Mouse (Mus musculus) small intestine, adult 2 months (tissue): Measurements from ENCODE around the gene Tlr7.

Source experiments
- CTCF ChIP-seq: fragments of 200-500 bp; IDR thresholded peaks from 2 replicates; pipeline ENCODE4 v1.5.1; 2012; ENCODE audit warnings: low read depth, mild to moderate bottlenecking, control low read depth, inconsistent platforms, low read length, moderate library complexity, mixed read lengths; ENCODE audit not compliant: insufficient replicate concordance, insufficient read length; ENCODE audit errors: extremely low read depth
- POLR2A ChIP-seq: fragments of 200-500 bp; IDR thresholded peaks from 2 replicates; pipeline ENCODE4 v1.6.1; 2012; ENCODE audit warnings: low read depth, mild to moderate bottlenecking, control low read depth, inconsistent platforms, low read length, moderate library complexity

- TF ChIP-seq CTCF (no peak), POLR2A (no peak)
Observed at GRCm38 (mm10) chrX:167323742-167324141, 6.6 kb downstream of the Tlr7 start.
